Mouse (Mus musculus): ENCODE measurements around the gene Pik3r6.

Pik3r6 gene

DNA sequence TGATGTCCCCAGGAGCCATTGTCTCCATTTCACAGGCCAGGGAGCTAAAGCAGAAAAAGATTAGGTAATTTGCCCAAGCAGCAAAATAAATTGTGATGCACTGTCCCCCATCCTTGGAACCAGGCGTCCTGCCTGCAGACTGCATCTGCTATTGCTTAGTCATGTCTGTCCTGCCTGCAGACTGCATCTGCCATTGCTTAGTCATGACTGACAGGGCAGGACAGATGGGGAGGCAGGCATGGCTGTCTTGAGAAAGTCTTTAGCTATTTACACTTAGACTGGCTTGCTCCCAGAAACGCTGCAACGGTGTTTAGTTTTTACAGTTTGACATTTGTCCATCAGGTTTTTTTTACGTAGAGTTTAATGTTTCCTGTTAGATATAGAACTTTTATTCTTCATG, 33.6 kb downstream of the Pik3r6 start:
- no peak for DNase-seq

DNA sequence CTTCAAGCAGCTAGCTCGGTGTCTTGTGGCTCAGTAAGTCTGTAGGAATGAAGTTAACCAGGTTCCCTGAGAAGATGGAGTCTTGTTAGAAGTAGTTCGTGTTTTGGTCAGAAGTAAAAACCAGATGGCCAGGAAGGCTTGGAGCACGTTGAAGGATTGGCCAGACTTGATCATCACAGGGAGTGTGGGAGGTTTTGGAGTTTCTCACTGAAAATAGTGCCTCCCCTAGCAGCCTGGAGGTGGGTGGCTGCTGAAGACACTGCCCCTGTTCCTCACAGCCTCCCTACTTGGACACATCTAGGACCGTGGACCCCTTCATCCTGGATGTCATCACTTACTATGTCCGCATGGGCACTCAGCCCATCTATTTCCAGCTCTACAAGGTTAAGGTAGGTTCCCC, 36.8 kb downstream of the Pik3r6 start:
- no peak for DNase-seq

DNA sequence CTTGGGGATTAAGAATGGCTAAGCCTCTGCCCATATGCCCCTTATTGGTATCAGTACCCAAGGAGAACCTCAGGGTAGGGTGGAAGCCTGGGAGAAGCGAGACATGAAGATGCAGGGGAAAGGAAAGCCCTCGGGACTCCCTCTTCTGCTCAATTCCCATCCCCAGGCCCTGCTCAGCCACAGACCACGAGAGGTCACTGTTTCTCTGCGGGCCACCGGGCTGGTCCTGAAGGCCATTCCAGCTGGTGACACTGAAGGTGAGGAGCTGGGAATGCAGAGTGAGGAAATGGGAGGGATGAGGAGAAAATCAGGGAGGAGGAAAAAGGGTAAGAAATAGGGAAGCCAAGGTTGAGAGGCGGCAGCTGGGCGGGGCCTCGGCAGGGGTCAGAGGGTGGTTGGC, 41.7 kb downstream of the Pik3r6 start:
- DNase-seq = peak in 1 of 2 experiments; percentile 35

DNA sequence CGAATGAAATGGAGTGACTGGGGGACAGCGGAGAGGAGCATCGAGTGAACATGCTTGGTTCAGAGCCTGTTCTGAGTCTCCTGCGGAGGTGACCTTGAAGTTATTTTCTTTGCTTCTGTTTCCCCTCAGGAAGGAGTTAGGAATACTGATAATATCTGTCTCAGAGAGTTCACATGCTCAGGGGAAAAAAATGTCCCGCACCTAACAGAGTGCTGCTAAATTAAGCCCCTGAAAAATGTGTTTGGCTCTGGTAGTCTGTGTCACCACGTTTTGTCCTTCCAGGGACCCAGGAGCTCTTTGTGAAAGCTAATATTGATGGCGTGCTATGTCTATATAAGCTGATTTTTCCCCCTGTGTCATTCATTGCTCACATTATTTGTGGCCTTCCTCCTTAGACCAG, 42.4 kb downstream of the Pik3r6 start:
- no peak for DNase-seq

DNA sequence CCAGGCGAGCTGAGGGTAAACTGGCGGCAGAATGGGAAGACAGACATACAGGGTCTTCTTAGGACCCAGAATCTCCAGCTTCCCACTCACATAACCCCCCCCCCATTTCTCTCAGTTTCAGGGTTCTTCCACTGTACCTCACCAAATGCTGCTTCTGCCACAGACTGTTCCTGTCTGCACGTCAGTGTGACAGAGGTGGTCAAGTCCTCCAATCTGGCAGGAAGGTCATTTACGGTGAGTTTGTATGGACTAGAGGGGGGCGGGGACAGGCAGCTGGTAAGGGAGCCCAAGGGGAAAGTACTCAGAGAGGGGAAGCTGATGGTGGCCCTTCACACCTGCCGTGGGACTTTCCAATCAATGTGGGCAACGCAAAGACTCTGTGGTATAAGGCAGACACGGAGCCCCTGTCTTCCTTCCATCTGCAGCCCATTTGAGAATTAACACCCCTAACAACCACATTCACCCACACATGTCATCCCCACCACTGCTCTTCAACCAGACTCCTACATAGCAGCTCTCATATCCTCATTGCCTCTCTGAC, 42.9 kb downstream of the Pik3r6 start:
- no peak for DNase-seq

DNA sequence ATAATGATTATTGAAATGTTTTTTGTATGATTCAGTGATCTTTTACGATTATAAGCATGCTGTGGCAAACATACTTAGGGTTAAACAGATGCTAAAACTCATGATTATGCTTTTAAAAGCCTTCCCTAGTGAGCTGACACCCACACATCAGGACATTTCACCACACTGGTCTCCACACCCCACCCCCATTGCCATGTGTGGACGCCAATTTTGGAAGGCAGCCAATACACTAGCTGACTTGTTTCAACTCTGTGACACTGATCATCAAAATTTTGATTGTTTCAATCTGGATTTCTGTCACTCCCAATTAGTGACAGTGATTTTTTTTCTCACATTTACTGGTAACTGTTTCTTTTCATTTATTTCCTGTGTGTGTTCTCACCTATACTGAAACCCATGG, 44.7 kb downstream of the Pik3r6 start:
- DNase-seq = no peak

DNA sequence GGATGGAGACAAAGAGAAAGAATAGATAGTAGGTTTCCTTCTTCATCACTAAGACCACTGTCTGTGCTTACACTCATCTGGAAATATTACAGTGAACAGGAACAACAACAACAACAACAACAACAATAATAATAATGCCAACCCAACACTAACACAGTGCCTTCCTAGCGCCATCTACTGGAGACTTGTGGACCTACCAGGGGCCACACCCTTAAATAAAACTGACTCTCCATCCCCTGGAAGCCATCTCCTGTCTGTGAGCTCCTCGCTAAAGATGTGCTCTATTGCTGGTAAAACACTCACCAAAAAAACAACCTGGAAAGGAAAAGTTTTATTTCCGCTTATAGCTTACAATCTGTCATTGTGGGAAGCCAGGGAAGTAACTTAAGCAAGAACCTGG, 46.8 kb downstream of the Pik3r6 start:
- no peak for DNase-seq

DNA sequence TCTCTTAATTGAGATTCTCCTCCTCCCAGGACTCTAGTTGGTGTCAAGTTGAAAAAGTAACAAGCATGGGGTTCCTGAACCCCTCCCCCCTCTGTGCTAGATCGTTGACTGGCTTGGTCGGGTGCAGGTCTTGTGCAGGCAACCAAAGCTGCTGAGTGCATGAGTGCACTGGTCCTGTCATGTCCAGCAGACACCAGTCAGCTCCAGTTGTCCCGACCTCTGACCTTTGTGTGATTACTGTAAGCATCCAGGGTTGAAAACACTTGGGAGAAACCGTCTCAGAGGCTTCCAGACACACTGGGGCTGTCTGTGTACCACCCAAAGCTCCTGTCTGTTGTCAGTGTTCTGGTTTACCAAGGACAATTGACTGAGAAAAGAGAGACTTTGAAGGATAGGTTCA, 47.5 kb downstream of the Pik3r6 start:
- no peak for DNase-seq

DNA sequence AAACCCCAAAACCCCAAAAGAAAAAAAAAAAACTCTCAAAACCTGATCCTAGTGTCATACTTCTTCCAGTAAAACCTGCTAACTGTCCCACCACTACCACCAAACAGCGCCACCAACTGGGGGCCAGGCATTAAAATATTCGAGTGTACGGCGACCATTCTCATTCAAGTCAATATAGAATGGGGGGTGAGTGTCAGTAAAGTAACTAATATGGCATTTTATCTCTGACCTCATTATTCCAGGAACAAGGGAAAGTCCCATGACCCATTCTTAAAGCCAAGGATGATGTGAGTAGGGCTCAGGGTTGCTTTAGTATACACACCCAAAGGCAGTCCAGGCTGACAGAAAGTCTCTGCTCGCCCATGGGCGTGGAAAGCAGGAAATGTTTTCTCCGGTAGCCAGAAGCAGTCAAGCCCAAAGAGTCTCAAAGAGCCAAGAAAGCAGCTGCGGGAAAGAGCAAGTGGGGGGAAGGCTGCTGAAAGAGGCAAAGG, 51.2 kb downstream of the Pik3r6 start:
- DNase-seq = peak in 1 of 2 experiments; percentile 34

DNA sequence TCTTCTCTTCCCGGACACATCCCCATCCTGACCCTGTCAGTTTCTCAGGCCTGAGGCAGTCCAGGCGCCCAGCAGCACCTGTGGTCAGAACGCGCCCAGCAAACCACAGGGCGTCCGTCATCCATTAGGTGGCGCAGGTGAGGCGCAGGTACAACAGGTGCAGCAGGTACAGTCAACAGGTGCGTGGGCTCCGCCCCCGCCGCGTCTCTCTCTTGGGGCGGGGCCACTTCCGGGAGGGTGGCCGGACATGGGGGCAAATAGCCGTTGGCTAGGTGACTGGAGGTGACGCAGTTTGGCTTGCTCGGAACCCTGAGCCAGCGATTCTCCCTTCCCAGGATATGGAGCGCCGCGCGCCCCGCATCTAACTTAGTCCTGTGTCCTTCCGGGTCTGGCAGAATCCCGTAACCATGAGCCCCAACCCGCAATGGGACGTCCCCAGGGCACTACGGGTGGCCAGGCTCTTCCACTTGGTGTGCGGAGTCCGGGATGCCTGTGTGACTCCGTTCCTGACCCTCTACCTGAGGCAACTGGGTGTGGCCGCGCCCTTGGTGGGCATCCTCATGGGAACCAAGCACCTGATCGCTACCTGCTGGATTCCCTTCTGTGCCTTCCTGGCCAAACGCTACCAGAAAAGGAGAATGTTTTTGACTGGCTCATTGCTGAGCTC, 53.2 kb downstream of the Pik3r6 start, which contains the start of gene Mfsd6l:
Gene Mfsd6l (plus strand): TSS at position 269 of the 667 bp plus-strand sequence.
- peak; percentile 83 to 86 for DNase-seq

DNA sequence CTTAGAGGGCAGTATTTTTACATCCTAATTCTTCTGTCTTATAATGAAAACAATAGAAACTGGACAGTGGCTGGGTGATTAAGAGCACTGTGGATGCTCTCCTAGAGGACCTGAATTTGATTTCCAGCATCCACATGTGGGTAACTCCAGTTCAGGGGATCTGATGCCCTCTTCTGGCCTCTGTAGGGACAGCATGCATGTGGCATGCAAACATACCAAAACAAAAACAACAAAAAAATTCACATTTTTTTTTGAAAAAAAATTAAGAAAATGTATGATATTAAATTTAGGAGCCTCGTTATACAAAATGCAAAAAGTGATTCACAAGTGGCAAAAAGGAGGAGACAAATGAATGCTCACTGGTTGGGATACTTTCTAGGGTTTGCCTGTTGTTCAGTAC, 56.7 kb downstream of the Pik3r6 start:
- DNase-seq = no peak

DNA sequence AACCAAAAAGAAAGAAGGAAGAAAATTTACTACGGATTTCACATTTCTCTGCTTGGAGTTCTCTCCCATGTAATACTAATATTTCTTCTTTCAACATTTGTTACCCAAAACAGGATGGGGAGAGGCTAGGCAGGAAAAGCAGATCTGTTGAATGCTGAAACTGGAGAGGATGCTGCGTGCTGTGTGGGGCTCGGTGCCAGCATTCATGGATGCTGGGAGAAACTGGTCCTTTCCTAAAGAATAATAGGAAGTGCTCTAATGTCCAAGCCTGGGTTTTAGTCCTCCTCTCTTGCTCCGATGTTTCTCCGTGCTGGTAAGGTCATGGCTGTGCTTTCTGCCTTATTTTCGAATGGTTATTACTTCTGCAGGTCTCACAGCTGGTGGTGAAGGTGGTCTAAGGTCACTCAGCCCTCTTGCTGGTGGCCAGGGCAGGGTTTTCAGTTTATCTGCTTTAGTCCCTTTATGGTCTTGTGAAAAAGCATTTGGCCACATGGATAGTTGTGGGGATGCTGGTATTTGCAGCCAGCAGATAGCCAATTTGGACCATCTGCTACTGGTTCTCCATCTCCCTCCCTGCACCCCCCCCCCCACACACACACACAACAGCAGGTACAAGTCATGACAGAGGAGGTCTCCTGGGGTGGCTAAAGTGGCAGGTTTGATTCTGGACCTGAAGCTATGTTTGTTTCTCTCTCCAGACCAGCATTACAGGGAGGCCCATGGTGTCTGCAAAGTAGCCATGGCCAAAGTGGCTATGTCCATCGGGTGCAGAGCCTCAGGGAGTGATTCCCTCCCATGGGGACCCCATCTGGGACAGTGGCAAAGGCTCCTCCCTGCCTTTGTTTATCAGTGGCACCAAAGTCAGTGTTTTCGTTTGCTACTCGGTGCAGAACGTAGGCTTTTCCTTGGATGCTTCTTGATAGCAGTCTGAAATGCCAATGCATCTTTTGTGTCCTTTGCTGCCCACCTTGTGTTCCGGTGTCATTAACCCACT, 59.4 kb downstream of the Pik3r6 start:
- DNase-seq = no peak

DNA sequence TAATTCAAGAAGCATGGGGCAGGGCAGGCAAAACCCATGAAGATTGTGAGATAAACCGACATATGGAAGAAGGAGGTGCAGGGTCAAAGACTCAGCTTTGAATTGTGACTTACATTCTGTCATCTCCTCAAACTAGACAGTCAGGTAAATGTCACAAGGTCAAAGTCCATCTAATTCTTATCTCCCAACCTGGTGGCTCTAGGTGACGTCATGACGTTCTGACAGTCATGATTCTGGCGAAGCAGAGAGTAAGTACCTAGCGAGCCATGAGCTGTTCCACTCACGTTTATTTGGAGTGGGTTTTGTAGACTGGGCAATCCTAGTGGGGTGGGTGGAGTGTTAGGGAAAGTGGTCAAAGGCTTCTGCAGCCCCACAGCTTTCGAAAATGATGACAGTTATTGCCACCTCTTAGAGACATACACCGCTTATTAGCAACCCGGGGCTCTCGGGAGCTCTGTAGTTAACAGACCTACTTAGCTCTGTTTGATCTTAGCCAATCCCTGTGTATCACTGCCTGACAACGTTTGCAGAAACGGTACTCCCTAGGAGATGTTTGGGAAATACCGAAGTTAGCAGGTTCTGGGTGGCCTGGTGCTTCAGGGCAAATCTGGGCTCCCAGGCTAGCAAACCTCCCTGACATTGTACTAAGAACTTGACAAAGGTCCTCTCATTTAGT, 61.7 kb downstream of the Pik3r6 start:
- DNase-seq = no peak

DNA sequence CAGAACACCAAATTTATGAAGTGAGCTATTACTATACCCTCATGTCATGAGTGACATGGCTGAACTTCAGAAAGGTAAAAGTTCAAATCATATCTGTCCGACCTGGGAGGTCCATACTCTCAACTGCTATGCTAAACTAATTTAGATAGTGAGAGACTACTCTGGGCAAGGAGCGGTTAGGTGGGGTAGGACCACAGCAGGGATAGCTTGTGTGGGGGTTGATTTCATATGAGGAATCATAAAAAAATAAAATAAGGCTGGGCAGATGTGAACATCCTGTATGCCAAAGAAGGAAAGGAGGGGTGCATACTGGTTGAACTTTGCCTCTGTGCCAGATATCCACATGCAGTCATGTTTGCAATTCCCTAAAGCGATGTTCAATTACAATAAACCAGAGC, 62.2 kb downstream of the Pik3r6 start:
- no peak for DNase-seq

DNA sequence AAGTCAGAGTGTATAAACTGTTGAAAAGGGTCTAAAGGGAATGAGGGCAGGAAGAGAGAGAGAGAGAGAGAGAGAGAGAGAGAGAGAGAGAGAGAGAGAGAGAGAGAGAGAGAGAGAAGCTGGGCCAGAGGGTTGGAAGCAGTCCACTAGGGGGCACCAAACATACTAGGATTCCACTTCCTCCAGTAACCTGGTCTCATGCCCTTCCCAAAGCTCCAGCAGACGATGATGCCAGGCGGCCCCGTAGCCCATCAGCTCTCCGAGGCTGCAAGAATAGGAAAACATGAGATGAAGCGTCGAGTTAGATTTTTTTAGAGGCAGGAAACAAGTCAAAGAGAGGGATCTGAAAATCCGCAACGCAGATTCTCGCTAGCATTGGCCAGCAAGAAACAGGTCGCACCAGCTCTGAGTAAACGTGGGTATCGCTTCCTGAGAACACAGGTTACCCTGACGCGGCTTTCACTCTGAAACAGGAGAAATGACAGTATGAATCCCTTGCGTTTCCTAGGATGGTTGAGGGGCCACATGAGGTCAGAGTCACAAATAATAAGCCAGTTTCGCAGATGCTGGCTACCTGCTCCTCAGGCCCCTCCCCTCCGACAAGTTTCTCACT, 63.7 kb downstream of the Pik3r6 start:
- DNase-seq = peak; percentile 55 to 70

DNA sequence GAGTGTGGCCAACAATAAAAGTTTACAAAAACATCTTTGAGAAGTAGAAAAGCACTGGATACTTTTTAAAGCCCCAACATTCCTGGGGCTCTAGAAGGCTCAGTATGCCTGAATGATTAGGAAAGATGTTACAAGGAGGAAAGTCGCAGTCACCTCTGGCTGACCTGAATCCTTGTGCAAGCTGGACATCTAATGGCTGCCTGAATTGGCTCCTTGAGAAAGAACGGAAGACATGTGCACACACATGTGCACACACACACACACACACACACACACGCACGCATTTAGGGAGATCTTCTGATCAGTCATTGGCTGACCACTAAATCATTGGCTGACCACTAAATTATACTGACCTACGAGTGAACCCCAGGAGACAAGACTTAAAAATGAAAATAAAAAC, 68.0 kb downstream of the Pik3r6 start:
- DNase-seq = no peak

DNA sequence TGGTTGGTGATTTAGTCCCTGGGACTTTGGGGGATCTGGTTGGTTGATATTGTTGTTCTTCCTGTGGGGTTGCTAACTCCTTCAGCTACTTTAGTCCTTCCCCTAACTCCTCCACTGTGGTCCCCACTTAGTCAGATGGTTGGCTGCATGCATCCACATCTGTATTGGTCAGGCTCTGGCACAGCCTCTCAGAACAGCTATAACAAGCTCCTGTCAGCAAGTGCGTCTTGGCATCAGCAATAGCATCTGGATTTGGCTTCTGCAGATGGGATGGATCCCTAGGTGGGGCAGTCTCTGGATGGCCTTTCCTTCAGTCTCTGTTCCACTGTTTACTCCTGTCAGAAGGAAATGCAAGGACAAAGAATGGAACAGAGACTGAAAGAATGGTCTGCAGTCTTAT, 74.3 kb downstream of the Pik3r6 start:
- DNase-seq = no peak

DNA sequence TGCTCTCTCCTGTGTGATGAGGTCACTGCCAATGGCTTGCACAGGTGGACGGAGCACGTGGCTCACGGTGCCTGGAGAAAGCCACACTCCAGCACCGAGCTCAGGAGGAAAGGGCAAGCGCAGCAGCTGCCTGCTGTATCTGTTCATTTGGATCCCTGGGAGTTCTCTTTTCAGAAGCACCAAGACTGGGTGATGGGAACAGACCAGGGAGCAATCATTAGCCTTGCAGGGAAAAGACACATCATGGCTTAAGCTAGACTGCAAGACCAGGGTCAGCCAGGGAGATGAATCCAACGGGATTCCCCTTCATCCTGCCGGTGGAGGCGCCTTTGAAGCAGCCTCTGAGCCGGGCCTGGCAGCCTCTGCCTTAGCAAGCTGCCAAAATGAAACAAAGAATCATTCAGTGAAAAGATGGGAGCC, 76.7 kb downstream of the Pik3r6 start:
- no peak for DNase-seq

DNA sequence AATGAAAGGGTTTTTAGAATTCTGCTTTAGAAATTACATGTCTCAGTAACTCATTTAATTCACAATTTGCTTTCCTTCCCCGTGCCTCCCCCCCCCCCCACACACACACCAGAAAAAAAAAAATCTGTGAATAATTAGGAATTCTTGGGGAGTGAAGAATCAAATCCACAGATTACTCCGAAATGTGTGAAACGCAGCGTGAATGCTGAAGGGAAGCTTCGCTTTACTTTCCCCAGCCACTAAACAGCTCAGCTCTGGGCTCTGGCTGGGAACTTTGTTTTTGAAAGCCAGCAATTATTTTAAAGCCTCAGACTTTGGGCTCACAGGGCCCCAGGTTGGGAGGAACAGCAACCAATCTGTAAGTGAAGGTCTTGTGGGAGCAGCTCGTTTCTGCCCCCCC, 77.7 kb downstream of the Pik3r6 start:
- DNase-seq = no peak

DNA sequence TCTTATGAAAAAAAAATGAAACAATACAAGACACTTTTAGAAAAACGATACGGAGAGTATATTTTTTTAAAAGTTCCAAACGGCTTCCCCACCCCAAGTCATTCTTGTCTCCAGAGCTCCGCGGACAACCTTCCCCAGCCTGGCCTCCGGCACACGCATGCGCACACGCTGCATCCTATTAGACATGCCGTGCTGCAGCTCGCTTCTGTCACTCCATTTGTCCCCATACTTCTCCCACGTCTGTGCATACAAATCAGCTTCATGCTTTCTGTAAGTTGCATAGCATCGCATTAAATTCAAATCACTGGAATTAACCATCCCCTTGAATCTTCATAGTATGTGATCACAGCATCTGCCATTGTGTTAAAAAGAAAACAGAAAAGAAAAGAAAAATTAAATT, 80.4 kb downstream of the Pik3r6 start:
- DNase-seq = no peak

DNA sequence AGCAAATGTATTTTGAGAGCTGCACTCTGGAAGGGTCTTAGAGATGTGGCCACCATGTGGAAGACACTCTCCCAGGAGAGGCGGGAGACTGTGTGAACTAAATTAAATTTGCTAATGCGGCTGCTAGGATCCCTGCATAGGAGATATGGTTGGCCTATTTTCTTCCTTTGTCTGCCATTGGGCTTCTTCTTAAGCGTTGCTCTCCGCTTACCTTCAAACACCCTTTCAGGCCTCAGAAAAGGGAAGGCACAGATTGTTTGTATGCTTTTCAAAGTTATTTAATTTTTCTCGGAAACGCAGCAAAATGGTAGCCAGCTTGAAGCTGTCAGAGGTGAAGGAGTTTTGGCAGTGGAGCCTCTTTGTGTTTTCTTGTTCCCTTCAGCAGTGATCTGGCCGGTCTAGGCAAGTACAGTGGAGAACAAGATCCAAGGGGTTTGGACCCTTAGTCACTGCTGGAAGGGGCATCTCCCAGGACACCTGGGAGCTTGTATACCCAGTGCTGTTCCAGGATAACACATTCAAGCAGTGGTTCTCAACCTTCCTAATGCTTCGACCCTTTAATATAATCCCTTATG, 81.2 kb downstream of the Pik3r6 start:
- DNase-seq = no peak

DNA sequence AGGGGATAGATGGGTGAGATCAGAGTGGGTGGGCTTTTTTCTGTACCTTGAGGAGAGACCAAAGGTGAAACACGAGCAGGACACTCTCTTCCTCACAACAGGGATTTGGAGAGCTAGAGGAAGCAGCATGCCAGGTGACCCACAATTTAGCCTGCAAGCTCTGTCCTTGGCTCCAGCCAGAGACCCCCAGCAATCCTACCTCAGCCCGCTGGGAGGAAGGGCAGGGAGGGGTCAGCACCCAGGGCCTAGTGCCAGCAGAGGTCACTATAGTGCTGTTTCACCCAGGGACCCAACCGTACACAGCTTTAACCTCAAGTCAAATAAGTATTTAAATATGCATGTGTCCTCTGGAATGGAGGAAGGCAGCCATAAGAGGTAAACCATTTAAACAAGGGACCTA, 83.1 kb downstream of the Pik3r6 start:
- DNase-seq = peak in 1 of 2 experiments; percentile 15
